Mouse (Mus musculus) lung, embryonic 15.5 days (tissue): ENCODE results near the gene Cdca4. TPM values are rescaled to one million over a fixed set of nuclear protein-coding genes. Genes with fewer than 3 reads are reported as not detected.

Experiments used
- ATAC-seq: fragments of 200-750 bp; cut with Nextera tagmentation; 2 replicates; pipeline ENCODE4 v1.8.0; 2017; ENCODE audit warnings: moderate number of reproducible peaks, borderline replicate concordance; ENCODE audit not compliant: low FRiP score, low TSS enrichment; ENCODE audit errors: extremely low read depth
- H3K27ac ChIP-seq: fragments of 300-500 bp; sonication (generic); 2 replicates; pipeline ENCODE4 v1.5.1; 2015; ENCODE audit warnings: moderate library complexity, mild to moderate bottlenecking, inconsistent platforms
- H3K27me3 ChIP-seq: fragments of 300-500 bp; sonication (generic); 2 replicates; pipeline ENCODE4 v1.6.1; 2015; ENCODE audit warnings: inconsistent platforms
- H3K36me3 ChIP-seq: fragments of 300-500 bp; sonication (generic); 2 replicates; pipeline ENCODE4 v1.6.1; 2015; ENCODE audit warnings: inconsistent platforms
- H3K4me1 ChIP-seq: fragments of 300-500 bp; sonication (generic); 2 replicates; pipeline ENCODE4 v1.6.1; 2015; ENCODE audit warnings: inconsistent platforms
- H3K4me2 ChIP-seq: fragments of 300-500 bp; sonication (generic); 2 replicates; pipeline ENCODE4 v1.6.1; 2015; ENCODE audit warnings: inconsistent platforms, mild to moderate bottlenecking, moderate library complexity
- H3K4me3 ChIP-seq: fragments of 300-500 bp; sonication (generic); 2 replicates; pipeline ENCODE4 v1.5.1; 2015; ENCODE audit warnings: mild to moderate bottlenecking, inconsistent platforms
- H3K9ac ChIP-seq: fragments of 300-500 bp; sonication (generic); 2 replicates; pipeline ENCODE4 v1.6.1; 2015; ENCODE audit warnings: inconsistent platforms
- H3K9me3 ChIP-seq: fragments of 300-500 bp; sonication (generic); 2 replicates; pipeline ENCODE4 v1.6.1; 2016; ENCODE audit warnings: inconsistent platforms
- WGBS: fragments of 180-500 bp; shearing (Covaris S2); methylation state at CpG from one replicate; pipeline ENCODE4 v1.1.7; 2015; 5-methylcytosine and 5-hydroxymethylcytosine counted together
- polyA plus RNA-seq: library from polyadenylated mRNA; unstranded; fragments of >200 nt; fragmentation: Nextera tagmentation; extraction: Ambion mirVana; gene quantifications from 2 replicates; pipeline ENCODE4 v1.2.1, GENCODE M21; 2015

Cdca4 gene
- polyA plus RNA-seq, 1 experiment from 2014 or later, result 125 TPM

DNA sequence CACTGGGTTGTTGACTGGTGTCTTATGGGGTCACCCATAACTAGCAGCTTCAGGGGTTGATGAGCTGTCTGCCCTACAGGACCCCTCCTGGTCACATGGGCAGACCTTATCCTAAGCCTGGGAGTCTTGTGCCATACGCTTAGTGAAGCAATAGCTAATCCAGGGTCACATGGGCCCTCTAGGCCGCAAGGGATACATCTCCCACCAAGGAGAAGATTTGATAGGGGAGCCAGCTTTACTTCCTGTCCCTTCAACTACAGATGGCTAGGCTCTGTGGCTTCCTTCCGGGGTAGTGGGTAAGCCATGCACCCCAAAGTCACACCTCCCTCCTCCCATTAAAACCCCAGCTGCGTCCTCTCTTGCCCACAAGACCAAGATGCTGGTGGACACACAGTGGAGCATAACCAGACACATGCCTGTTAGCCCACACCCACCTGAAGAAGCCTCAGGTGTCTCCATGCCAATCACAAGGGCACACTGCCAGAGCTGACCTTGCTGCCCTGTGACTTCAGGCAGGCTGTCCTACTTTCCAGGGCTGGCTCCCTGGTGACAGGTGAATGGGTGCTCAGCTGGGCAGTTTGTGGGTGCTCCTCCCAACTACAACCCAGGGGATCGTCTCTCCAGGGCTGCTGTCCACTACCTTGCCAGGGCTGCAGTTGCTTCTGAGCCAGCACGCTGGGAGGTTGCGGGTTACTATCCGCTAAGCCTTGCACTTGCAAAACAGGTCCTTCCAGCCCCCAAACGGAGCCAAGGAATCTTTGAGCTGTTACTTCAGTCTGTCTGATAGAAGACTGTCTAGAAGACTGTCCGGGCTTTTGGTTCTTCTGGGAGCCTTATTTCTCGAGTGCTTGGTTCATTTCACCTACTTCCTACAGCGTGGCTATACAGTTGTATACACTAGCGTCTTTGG lies 39.2 kb upstream of the Cdca4 start, which contains the start of gene Gpr132:
Gpr132 (minus strand) TSS at position 51 of the 910 bp plus-strand sequence.
- Histone ChIP-seq H3K4me1 (peaks cover 28% of the 10 kb centered on the region), H3K27me3 (peaks cover 32% of the 10 kb centered on the region), H3K4me3 (no peak within 1 kb of the TSS), H3K9ac (no peak within 1 kb of the TSS), H3K9me3 (no peaks in the 10 kb centered on the region), H3K27ac (no peak within 1 kb of the TSS), H3K36me3 (no peaks in the 10 kb centered on the region), H3K4me2 (no peak within 1 kb of the TSS; the same call in 1 of the 2 replicates)
- no peak for ATAC-seq
- 55% methylated on average over 13 of the region's 13 CpGs for WGBS

GRCm38 (mm10) chr12:112867106-112867674 lies 38.0 kb upstream of the Cdca4 start:
- no peak overlapping the region for H3K27ac ChIP-seq
- peaks cover 20% of the 10 kb centered on the region for H3K27me3 ChIP-seq
- WGBS, result 93% methylated on average over 7 of the region's 7 CpGs
- H3K9ac ChIP-seq, result no peak overlapping the region
- no peak for ATAC-seq
- H3K4me2 ChIP-seq, result no peak overlapping the region
- H3K9me3 ChIP-seq, result no peaks in the 10 kb centered on the region
- H3K4me1 ChIP-seq, result peaks cover 27% of the 10 kb centered on the region
- no peaks in the 10 kb centered on the region for H3K36me3 ChIP-seq
- no peak overlapping the region for H3K4me3 ChIP-seq

GRCm38 (mm10) chr12:112866467-112867080 lies 37.4 kb upstream of the Cdca4 start:
- 35% methylated on average over 8 of the region's 8 CpGs for WGBS
- Histone ChIP-seq H3K27me3 (peaks cover 14% of the 10 kb centered on the region), H3K9me3 (no peaks in the 10 kb centered on the region), H3K9ac (no peak overlapping the region), H3K4me1 (peaks cover 27% of the 10 kb centered on the region), H3K27ac (no peak overlapping the region), H3K4me2 (no peak overlapping the region), H3K36me3 (no peaks in the 10 kb centered on the region), H3K4me3 (no peak overlapping the region)
- ATAC-seq, result no peak

- no peak overlapping the region for H3K4me3 ChIP-seq
- WGBS, result 81% methylated on average over 7 of the region's 7 CpGs
Measured at GRCm38 (mm10) chr12:112864804-112865203, 35.6 kb upstream of the Cdca4 start.

GRCm38 (mm10) chr12:112861911-112862321 lies 32.7 kb upstream of the Cdca4 start:
- Histone ChIP-seq H3K27me3 (no peaks in the 10 kb centered on the region), H3K36me3 (no peaks in the 10 kb centered on the region), H3K9me3 (no peaks in the 10 kb centered on the region), H3K27ac (no peak overlapping the region), H3K4me1 (peaks cover 6% of the 10 kb centered on the region), H3K9ac (no peak overlapping the region), H3K4me2 (no peak overlapping the region), H3K4me3 (no peak overlapping the region)
- 49% methylated on average over 9 of the region's 9 CpGs for WGBS
- ATAC-seq, result no peak

More at GRCm38 (mm10) chr12:112864804-112865203, 35.6 kb upstream of the Cdca4 start:
- Histone ChIP-seq H3K27ac (no peak overlapping the region), H3K9me3 (no peaks in the 10 kb centered on the region), H3K4me2 (no peak overlapping the region), H3K4me1 (peaks cover 18% of the 10 kb centered on the region), H3K9ac (no peak overlapping the region), H3K27me3 (no peaks in the 10 kb centered on the region; the same call in 1 of the 2 replicates), H3K36me3 (no peaks in the 10 kb centered on the region)
- no peak for ATAC-seq

DNA sequence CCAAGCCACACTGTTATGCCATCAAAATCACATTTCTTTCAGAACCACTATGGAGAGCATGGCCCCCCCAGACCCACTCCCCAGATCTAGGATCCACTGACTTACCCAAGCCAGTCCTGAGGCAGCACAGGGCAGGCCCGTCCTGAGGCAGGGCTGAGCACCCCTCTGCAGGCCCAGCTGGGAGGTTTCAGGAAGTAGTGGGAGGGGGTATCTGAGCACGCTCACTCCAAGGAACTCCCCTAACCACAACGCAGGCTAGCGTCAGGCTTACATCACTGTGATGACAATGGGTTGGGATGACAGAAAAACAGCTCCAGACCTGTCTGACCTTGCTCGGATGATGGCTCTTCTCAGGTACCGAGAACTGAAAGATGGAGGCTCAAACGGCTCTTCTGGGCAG lies 31.5 kb upstream of the Cdca4 start:
- H3K27me3 ChIP-seq, result no peaks in the 10 kb centered on the region
- ATAC-seq, result 0 out of 2 replicates have a peak, but pooled peaks have one; percentile 21
- no peaks in the 10 kb centered on the region for H3K36me3 ChIP-seq
- 68% methylated on average over 7 of the region's 7 CpGs for WGBS
- no peak overlapping the region for H3K4me2 ChIP-seq
- H3K27ac ChIP-seq, result no peak overlapping the region
- H3K4me1 ChIP-seq, result no peaks in the 10 kb centered on the region
- no peaks in the 10 kb centered on the region for H3K9me3 ChIP-seq
- H3K9ac ChIP-seq, result no peak overlapping the region
- no peak overlapping the region for H3K4me3 ChIP-seq

- H3K4me3 ChIP-seq, result no peak overlapping the region
Measured at GRCm38 (mm10) chr12:112859930-112860329, 30.7 kb upstream of the Cdca4 start.

DNA sequence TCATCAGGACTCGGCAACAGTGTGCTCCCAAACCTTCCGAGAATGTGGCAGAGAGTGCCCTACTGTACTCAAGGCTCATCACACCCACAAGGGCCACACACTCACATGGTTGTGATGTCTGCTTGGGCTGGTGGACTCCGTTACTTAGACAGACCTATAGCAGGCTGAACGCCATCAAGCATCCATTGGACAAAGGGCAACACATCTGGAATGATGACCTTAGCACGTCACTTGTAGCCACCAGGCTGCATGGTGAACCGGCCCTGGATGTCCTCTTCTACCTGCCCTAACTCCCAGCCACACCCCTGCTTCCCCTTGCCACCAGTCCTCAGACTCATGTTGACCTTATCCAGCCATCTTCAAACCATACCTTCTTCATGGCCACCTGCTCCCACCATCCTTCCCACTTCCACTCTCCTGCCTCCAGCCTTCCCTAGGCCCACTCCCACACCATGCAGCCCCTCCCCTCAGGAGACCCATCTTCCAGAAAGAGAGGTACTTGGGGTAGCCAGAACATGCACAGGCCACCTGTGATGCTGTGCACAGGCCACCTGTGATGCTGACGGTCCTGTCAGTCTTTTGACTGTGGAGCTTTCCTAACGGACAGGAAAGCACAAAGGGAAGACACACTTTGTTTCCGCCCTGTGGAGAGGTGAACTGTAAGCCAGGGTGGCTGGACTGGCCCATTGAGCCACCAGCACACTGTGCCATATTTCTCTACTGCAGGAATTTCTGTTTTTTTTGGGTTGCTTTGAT lies 29.5 kb upstream of the Cdca4 start:
- Histone ChIP-seq H3K4me2 (no peak overlapping the region), H3K27ac (no peak overlapping the region), H3K4me1 (no peaks in the 10 kb centered on the region), H3K36me3 (no peaks in the 10 kb centered on the region), H3K27me3 (no peaks in the 10 kb centered on the region), H3K9ac (no peak overlapping the region), H3K9me3 (no peaks in the 10 kb centered on the region), H3K4me3 (no peak overlapping the region)
- no peak for ATAC-seq
- WGBS, result 87% methylated on average over 9 of the region's 9 CpGs

More at GRCm38 (mm10) chr12:112859930-112860329, 30.7 kb upstream of the Cdca4 start:
- H3K36me3 ChIP-seq, result no peaks in the 10 kb centered on the region
- no peaks in the 10 kb centered on the region for H3K9me3 ChIP-seq
- no peak overlapping the region for H3K27ac ChIP-seq
- no peak overlapping the region for H3K9ac ChIP-seq
- no peaks in the 10 kb centered on the region for H3K27me3 ChIP-seq
- no peak for ATAC-seq
- WGBS, result 52% methylated on average over 8 of the region's 8 CpGs
- no peaks in the 10 kb centered on the region for H3K4me1 ChIP-seq
- H3K4me2 ChIP-seq, result no peak overlapping the region

DNA sequence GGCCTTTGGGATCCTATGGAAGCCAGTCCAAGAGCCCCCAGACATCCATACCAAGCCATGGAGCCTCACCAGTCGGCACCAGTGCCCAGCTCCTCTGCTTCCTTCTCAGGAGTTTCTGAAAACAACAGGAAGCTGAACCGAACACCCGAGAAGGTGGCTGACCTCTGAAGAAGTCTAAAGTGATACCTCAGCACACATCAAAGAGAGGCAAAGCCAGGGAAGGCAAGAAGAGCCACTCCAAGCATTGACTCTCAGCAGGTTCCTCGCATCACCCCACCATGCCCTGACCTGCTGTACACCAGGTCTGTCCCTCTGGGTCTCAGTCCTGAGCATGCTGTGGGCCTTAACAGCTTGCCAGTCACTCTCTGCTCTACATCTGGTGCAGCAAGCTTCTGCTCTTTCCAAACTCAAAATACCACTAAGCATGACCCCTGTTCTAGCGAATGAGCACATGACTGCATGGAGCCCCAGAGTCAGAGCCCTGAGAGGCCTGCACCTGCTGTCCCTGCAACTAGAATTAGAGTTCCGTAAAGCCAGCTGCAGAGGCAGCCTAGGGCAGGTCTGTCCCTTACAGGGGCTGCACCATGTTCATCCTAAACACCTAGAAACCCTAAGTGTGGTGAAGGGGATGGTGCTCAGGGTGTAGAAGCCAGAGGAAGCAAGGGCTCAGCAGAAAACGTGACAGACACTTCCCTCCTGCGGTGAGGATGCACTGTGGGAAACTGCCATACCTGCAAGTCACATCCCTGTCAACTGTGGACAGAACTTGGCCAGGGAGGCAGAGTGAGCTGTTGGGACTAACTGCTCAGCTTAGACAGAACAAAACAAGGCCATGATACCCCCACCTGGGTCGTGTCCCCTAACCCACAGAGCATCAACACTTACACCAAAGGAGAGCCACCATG lies 28.1 kb upstream of the Cdca4 start:
- WGBS, result 50% methylated on average over 9 of the region's 9 CpGs
- no peak for ATAC-seq
- Histone ChIP-seq H3K36me3 (no peaks in the 10 kb centered on the region), H3K27me3 (no peaks in the 10 kb centered on the region), H3K4me3 (no peak overlapping the region), H3K4me1 (no peaks in the 10 kb centered on the region), H3K4me2 (no peak overlapping the region), H3K9me3 (no peaks in the 10 kb centered on the region), H3K27ac (no peak overlapping the region), H3K9ac (no peak overlapping the region)

- WGBS, result 81% methylated on average over 3 of the region's 3 CpGs
- H3K9ac ChIP-seq, result no peak overlapping the region
- H3K36me3 ChIP-seq, result no peaks in the 10 kb centered on the region
- no peak overlapping the region for H3K4me2 ChIP-seq
- H3K4me3 ChIP-seq, result no peak overlapping the region
- no peaks in the 10 kb centered on the region for H3K9me3 ChIP-seq
- no peaks in the 10 kb centered on the region for H3K4me1 ChIP-seq
- no peak for ATAC-seq
- no peak overlapping the region for H3K27ac ChIP-seq
- no peaks in the 10 kb centered on the region for H3K27me3 ChIP-seq
Measured at GRCm38 (mm10) chr12:112856338-112856737, 27.1 kb upstream of the Cdca4 start.
